Comparison of ENCODE assay signal across 16 mouse cellular contexts in genomic region chrX:71434448-71434847, GRCm38 (mm10). TPM values are rescaled to one million over a fixed set of nuclear protein-coding genes. Genes with fewer than 3 reads are reported as not detected.
DNase-seq lines count a peak whose midpoint lies in the region; ATAC-seq lines count a peak whose summit lies in the region.
"Had no signal": no experiment of that assay in that cellular context is flagged by ENCODE, and none has a peak within 500 bp of the region (broad histone marks: within the 10 kb centered on the region; RNA-seq: fewer than 3 reads in every experiment).

No protein-coding gene starts in this region.

- peaks cover 11% of the 10 kb centered on the region; the same call in 1 of the 2 replicates for H3K4me1 ChIP-seq in forebrain, embryonic 13.5 days
- H3K4me1 ChIP-seq in hindbrain, embryonic 14.5 days (replicated peaks; ENCODE audit: control insufficient read depth, insufficient read depth, low read length): no peaks in the 10 kb centered on the region; the same call in 1 of the 2 replicates
- H3K4me1 ChIP-seq in midbrain, embryonic 16.5 days (ENCODE audit: control insufficient read depth, insufficient read depth, low read length): no peaks in the 10 kb centered on the region
- H3K4me1 ChIP-seq: embryonic facial prominence, embryonic 12.5 days had no signal

- H3K4me2 ChIP-seq in forebrain, embryonic 13.5 days: no peak overlapping the region
- H3K4me2 ChIP-seq in hindbrain, embryonic 14.5 days (replicated peaks): no peak overlapping the region
- H3K4me2 ChIP-seq in midbrain, embryonic 16.5 days (ENCODE audit: low read length): no peak overlapping the region
- H3K4me2 ChIP-seq: embryonic facial prominence, embryonic 12.5 days had no signal

- peak; percentile 11 for DNase-seq in embryo, embryonic 11 days
- no peak for DNase-seq in hindbrain, embryonic 14.5 days (ENCODE audit: low spot score)
- no peak for DNase-seq in lung, postnatal 14 days
- DNase-seq in left cerebral cortex, postnatal 14 days (ENCODE audit: low spot score in 2 of 2): no peak
- DNase-seq: cerebellum, postnatal 10 days; heart, adult 2 months; layer of hippocampus, adult 9-11 months; lung, adult 2 months had no signal

- no peak overlapping the region for H3K9ac ChIP-seq in forebrain, embryonic 13.5 days
- no peak overlapping the region for H3K9ac ChIP-seq in hindbrain, embryonic 14.5 days
- no peak overlapping the region for H3K9ac ChIP-seq in midbrain, embryonic 16.5 days (ENCODE audit: low read depth, low read length)
- H3K9ac ChIP-seq: embryonic facial prominence, embryonic 12.5 days had no signal

- H3K9me3 ChIP-seq in forebrain, embryonic 13.5 days (replicated peaks): no peaks in the 10 kb centered on the region
- H3K9me3 ChIP-seq in hindbrain, embryonic 14.5 days (ENCODE audit: control insufficient read depth, low read length): no peaks in the 10 kb centered on the region
- no peaks in the 10 kb centered on the region for H3K9me3 ChIP-seq in midbrain, embryonic 16.5 days (replicated peaks; ENCODE audit: control insufficient read depth, low read length, poor library complexity, severe bottlenecking)
- H3K9me3 ChIP-seq: embryonic facial prominence, embryonic 12.5 days had no signal

- no peak overlapping the region for H3K4me3 ChIP-seq in forebrain, embryonic 13.5 days
- H3K4me3 ChIP-seq in hindbrain, embryonic 14.5 days (replicated peaks; ENCODE audit: low read length): no peak overlapping the region
- no peak overlapping the region for H3K4me3 ChIP-seq in midbrain, embryonic 16.5 days (ENCODE audit: low read depth, low read length)
- H3K4me3 ChIP-seq: embryonic facial prominence, embryonic 12.5 days; heart, adult 2 months; myocyte had no signal

- 38% methylated on average over 1 of the region's 1 CpGs for WGBS in forebrain, embryonic 13.5 days
- 21% methylated on average over 1 of the region's 1 CpGs for WGBS in hindbrain, embryonic 14.5 days
- 39% methylated on average over 1 of the region's 1 CpGs for WGBS in midbrain, embryonic 16.5 days

- no peaks in the 10 kb centered on the region for H3K36me3 ChIP-seq in forebrain, embryonic 13.5 days (ENCODE audit: poor library complexity, severe bottlenecking)
- no peaks in the 10 kb centered on the region for H3K36me3 ChIP-seq in hindbrain, embryonic 14.5 days (replicated peaks; ENCODE audit: control insufficient read depth, insufficient read depth)
- no peaks in the 10 kb centered on the region for H3K36me3 ChIP-seq in midbrain, embryonic 16.5 days (ENCODE audit: control insufficient read depth, insufficient read depth, low read length)
- H3K36me3 ChIP-seq: embryonic facial prominence, embryonic 12.5 days had no signal

- H3K27ac ChIP-seq in forebrain, embryonic 13.5 days: 0 out of 2 replicates have a peak overlapping the region, but pooled peaks have one; percentile 10
- no peak overlapping the region for H3K27ac ChIP-seq in hindbrain, embryonic 14.5 days
- no peak overlapping the region for H3K27ac ChIP-seq in midbrain, embryonic 16.5 days (ENCODE audit: low read length)
- H3K27ac ChIP-seq: embryonic facial prominence, embryonic 12.5 days; heart, adult 2 months; kidney, postnatal 0 days; macrophage had no signal

- intact Hi-C loops in left cerebral cortex, postnatal 14 days (cut with DNase I): loop anchor here (5.0 kb wide), 1 partner anchor 123 kb away; the partner anchor contains the start of gene Hmgb3

- H3K27me3 ChIP-seq in forebrain, embryonic 13.5 days: no peaks in the 10 kb centered on the region
- H3K27me3 ChIP-seq in hindbrain, embryonic 14.5 days (ENCODE audit: control insufficient read depth, insufficient read depth, low read length): no peaks in the 10 kb centered on the region
- no peaks in the 10 kb centered on the region for H3K27me3 ChIP-seq in midbrain, embryonic 16.5 days (ENCODE audit: control insufficient read depth, insufficient read depth, low read depth, low read length)
- H3K27me3 ChIP-seq: embryonic facial prominence, embryonic 12.5 days had no signal

- ATAC-seq in forebrain, embryonic 13.5 days: peak; percentile 88
- 0 out of 2 replicates have a peak, but pooled peaks have one; percentile 46 for ATAC-seq in hindbrain, embryonic 14.5 days (ENCODE audit: low FRiP score)
- peak; percentile 48; the same call in 1 of the 2 replicates for ATAC-seq in midbrain, embryonic 16.5 days
- ATAC-seq in erythroblast, adult 5-6 weeks (replicated peaks; ENCODE audit: low FRiP score, poor library complexity, severe bottlenecking): no peak
- ATAC-seq: inflammation-experienced regulatory T-cells, adult 6 months had no signal

RNA-seq across cellular contexts. Expression of gene Cd99l2, which starts 58.2 kb away (rescaled TPM):
- polyA plus RNA-seq in forebrain, embryonic 13.5 days (2015; fragmentation: Nextera tagmentation; extraction: Ambion mirVana): 43.2 and 49.0 TPM in 2 replicates
- polyA plus RNA-seq in hindbrain, embryonic 14.5 days (2014; fragmentation: Nextera tagmentation; extraction: Ambion mirVana): 66.7 and 77.7 TPM in 2 replicates
- polyA plus RNA-seq in midbrain, embryonic 16.5 days (2015; fragmentation: Nextera tagmentation; extraction: Ambion mirVana): 86.5 and 88.7 TPM in 2 replicates
- 0.77 and 6.1 TPM in 2 replicates for total RNA-seq in erythroblast, adult 5-6 weeks (2015; ENCODE audit: low replicate concordance)
- total RNA-seq in erythroblast, adult 5-6 weeks (2017; ENCODE audit: low replicate concordance): 6.3 and 7.0 TPM in 2 replicates
- 10 to 100 TPM; 76.1 to 79.3 TPM for total RNA-seq in left cerebral cortex, postnatal 14 days (2021)
